Mouse (Mus musculus): Measurements from ENCODE around the gene R3hdm4. TPM values are rescaled to one million over a fixed set of nuclear protein-coding genes. Genes with fewer than 3 reads are reported as not detected.

R3hdm4 gene
- total and polyA plus RNA-seq, 3 experiments: 10.5 to 59.4 (median 22.3) TPM

- no peak for TF ChIP-seq IRF4 (IDR thresholded peaks at IDR 0.05; ENCODE audit: low read depth, low read length)
- no peak for TF ChIP-seq MAZ (IDR thresholded peaks at IDR 0.05; ENCODE audit: low read depth, low read length)
- TF ChIP-seq CHD1 (IDR thresholded peaks at IDR 0.05; ENCODE audit: low read depth, low read length): no peak
- TF ChIP-seq NELFE (IDR thresholded peaks at IDR 0.05; ENCODE audit: low read depth, low read length): no peak
- TF ChIP-seq ZC3H11A (IDR thresholded peaks at IDR 0.05; ENCODE audit: low read depth, low read length): no peak
- TF ChIP-seq MAFK (IDR thresholded peaks at IDR 0.05; ENCODE audit: insufficient replicate concordance, low read length): no peak
- no peak for TF ChIP-seq JUND (conservative IDR thresholded peaks at IDR 0.05; ENCODE audit: low read depth, low read length)
- TF ChIP-seq POLR2AphosphoS2 (IDR thresholded peaks at IDR 0.05; ENCODE audit: low read depth, low read length): no peak
- TF ChIP-seq MYC (IDR thresholded peaks at IDR 0.05; ENCODE audit: low read depth, low read length): no peak
- TF ChIP-seq ZMIZ1 (IDR thresholded peaks at IDR 0.05; ENCODE audit: low read depth, low read length): no peak
- TF ChIP-seq UBTF (IDR thresholded peaks at IDR 0.05; ENCODE audit: low read depth, low read length): no peak
- no peak for TF ChIP-seq MEF2A (IDR thresholded peaks at IDR 0.05; ENCODE audit: borderline replicate concordance, low read depth, low read length)
- TF ChIP-seq NRF1 (IDR thresholded peaks at IDR 0.05; ENCODE audit: low read depth, low read length): no peak
- no peak for TF ChIP-seq KAT2A (IDR thresholded peaks at IDR 0.05; ENCODE audit: insufficient replicate concordance, low read length)
- no peak for TF ChIP-seq ELF1 (IDR thresholded peaks at IDR 0.05; ENCODE audit: low read depth, low read length)
- no peak for TF ChIP-seq USF2 (conservative IDR thresholded peaks at IDR 0.05; ENCODE audit: low read depth, low read length)
- no peak for TF ChIP-seq POLR2A (IDR thresholded peaks at IDR 0.05; ENCODE audit: low read depth, low read length)
- no peak for TF ChIP-seq PAX5 (IDR thresholded peaks at IDR 0.05; ENCODE audit: low read length)
These were observed 59.6 kb downstream of the R3hdm4 start for GRCm38 (mm10) chr10:79861230-79862048.

More at GRCm38 (mm10) chr10:79861230-79862048, 59.6 kb downstream of the R3hdm4 start:
- Histone ChIP-seq H3K4me2 (ENCODE audit: insufficient read depth, low read depth, poor library complexity, severe bottlenecking) (no peak overlapping the region), H3K27ac (ENCODE audit: insufficient read depth, low read depth) (peak overlapping the region; percentile 11; the same call in 1 of the 2 replicates), H3K27me3 (replicated peaks) (no peaks in the 10 kb centered on the region), H3K9me3 (replicated peaks; ENCODE audit: low read length) (no peaks in the 10 kb centered on the region), H3K4me1 (ENCODE audit: control insufficient read depth in 1 of 2, insufficient read depth in 2 of 2) (peaks cover 16 to 24% of the 10 kb centered on the region in 2 experiments), H3K4me3 (replicated peaks in 1 of 3; ENCODE audit: low read depth in 2 of 3, low read length in 2 of 3, poor library complexity in 1 of 3) (no peak overlapping the region), H3K36me3 (replicated peaks in 1 of 2; ENCODE audit: control insufficient read depth in 1 of 2, insufficient read depth in 1 of 2, low read length in 1 of 2) (peaks cover 82 to 92% of the 10 kb centered on the region in 2 experiments), H3K9ac (ENCODE audit: insufficient read depth, low read depth) (no peak overlapping the region), H3K79me2 (replicated peaks; ENCODE audit: control insufficient read depth, extremely low read depth, insufficient read depth, poor library complexity, severe bottlenecking) (peaks cover 42% of the 10 kb centered on the region)
- DNase-seq (ENCODE audit: extremely low read depth): no peak
- in situ Hi-C loops (cut with MboI; ENCODE audit: low pct_ligation_motif_present, low pct_unique_long_range_greater_than_20kb, low sequenced_read_pairs) (no loop called here), dilution Hi-C loops (cut with MboI; ENCODE audit: extremely low pct_ligation_motif_present, extremely low pct_unique_long_range_greater_than_20kb, low sequenced_read_pairs) (no loop called here)

All from CH12.LX (cell line).